Mouse (Mus musculus): ENCODE data around the gene Ece1.
"Not testable (repeated sequence)": the region's sequence is repeated elsewhere in the genome, so short reads cannot be mapped to it uniquely, and the experiment has no call there.

Ece1 gene

DNA sequence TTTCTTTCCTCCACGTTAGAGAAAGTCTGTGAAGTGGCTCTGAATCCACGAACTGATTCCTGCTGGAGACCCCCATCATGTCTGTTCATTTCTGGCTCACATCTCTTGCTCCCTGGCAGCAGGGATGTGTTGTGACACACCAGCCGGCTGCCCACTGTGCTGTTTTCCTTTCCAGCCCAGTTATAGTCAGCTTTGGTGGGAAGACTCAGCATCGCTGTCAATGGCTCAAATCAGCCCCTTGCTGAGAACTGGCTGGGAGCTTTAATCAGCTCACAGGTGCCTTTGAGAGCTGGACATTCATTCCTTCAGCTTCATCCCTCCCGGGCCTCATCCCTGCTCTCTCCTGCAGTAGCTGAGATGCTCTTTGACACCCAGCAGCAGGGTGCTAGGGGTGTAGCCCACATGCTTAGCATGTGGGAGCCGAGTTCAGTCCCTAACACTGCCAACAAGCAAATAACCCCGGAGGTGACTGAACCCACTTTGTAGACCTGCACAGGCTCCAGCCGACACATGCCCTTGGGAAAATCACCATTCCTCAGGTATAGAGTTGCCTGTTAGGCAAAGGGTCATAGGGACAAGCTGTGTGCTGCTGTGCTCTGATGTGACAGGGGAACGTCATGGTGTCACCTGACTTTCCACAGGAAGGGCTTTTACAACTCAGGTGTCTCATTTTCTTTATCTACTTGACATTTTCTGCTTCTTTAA is 80.9 kb downstream of the Ece1 start:
- no peak for DNase-seq (ENCODE audit: low spot score)

DNA sequence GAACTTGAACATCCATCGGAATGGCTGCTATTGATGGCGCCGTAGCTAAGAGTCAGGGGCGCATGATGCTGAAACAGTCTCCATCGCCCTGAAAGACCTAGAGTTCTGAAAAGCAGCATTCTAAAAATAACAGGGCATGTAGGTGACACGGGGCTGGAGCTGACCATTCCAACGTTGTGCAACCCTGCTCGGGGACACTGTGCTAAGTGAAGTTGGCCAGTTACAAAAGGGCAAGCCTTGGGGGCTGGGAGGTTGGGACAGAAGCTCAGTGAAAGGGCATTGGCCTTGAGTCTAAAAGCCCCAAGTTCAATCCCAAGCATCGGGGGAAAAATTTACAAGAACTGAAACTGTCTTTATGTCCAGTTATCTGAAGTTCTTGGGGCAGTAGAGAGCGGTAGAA is 81.5 kb downstream of the Ece1 start:
- DNase-seq (ENCODE audit: low spot score) = no peak

- no peak for DNase-seq (ENCODE audit: low spot score)
Measured at GRCm38 (mm10) chr4:137945376-137945775, 83.3 kb downstream of the Ece1 start.

- DNase-seq (ENCODE audit: low spot score) = no peak
Measured at GRCm38 (mm10) chr4:137946419-137946818, 84.4 kb downstream of the Ece1 start.

DNA sequence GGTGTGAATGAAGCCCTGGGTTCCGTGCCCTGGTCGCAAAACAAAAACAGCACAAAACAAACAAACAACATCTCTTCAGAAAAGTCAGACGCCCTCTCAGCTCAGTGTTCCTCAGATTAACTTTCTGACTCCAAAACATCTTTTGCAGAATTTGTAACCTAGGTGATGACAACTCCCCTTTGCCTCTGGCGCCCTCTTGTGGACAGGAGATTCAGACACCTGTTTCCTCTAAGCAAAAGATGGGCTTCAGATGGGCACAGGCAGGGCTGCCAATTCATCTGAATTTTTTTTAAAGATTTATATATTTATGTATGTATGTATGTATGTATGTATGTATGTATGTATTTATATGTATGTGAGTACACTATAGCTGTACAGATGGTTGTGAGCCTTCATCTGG is 90.8 kb downstream of the Ece1 start:
- peak; percentile 57 for DNase-seq (ENCODE audit: low spot score)

DNA sequence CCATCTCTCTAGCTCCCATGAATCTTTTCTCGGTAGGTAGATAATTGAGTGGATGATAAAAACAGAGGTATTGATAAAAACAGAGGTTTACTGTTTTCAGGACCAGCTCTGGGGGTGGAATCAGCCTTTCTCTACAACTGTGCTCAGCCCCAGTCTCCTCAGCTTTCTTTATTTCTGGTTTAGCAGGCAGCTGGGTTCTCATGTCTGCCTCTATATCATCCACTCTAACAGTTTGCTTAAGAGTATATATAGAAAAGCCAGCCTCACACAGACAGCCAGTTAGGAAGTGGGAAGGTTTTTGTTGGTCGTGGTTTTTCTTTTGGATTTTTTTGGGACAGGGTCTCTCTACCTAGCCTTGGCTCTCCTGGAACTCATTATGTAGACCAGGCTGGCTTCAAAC is 92.1 kb downstream of the Ece1 start:
- DNase-seq (ENCODE audit: low spot score) = no peak

- DNase-seq (ENCODE audit: low spot score) = no peak
Measured at GRCm38 (mm10) chr4:137954926-137955396, 92.9 kb downstream of the Ece1 start.

- DNase-seq (ENCODE audit: low spot score) = no peak
Measured at GRCm38 (mm10) chr4:137956260-137956659, 94.2 kb downstream of the Ece1 start.

GRCm38 (mm10) chr4:137959889-137960665 is 98.0 kb downstream of the Ece1 start:
- DNase-seq (ENCODE audit: low spot score) = no peak

DNA sequence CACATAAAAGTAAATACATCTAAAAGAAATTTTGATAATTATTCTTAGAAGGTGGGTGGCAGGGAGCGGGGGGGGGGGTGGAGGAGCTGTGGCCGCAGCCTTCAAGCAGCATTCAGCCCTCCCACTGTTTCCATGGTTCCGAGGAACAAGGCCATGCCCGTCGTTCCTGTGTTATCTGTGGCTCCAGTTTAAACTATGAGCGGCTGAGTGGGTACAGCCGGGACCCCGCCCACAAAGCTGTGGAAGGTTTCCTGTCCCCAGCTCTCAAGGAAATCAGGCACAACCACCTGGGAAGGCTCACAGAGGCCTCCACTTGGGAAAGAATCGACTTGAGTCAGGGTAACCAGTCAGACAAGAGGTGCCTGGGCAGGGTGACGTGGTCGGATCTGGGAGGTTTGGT is 98.7 kb downstream of the Ece1 start:
- no peak for DNase-seq (ENCODE audit: low spot score)

GRCm38 (mm10) chr4:137962643-137963350 is 100.8 kb downstream of the Ece1 start:
- DNase-seq (ENCODE audit: low spot score) = no peak

- no peak for DNase-seq (ENCODE audit: low spot score)
Measured at GRCm38 (mm10) chr4:137963431-137963830, 101.4 kb downstream of the Ece1 start.

- DNase-seq (ENCODE audit: low spot score) = peak; percentile 39
Measured at GRCm38 (mm10) chr4:137963881-137964584, 102.0 kb downstream of the Ece1 start.

DNA sequence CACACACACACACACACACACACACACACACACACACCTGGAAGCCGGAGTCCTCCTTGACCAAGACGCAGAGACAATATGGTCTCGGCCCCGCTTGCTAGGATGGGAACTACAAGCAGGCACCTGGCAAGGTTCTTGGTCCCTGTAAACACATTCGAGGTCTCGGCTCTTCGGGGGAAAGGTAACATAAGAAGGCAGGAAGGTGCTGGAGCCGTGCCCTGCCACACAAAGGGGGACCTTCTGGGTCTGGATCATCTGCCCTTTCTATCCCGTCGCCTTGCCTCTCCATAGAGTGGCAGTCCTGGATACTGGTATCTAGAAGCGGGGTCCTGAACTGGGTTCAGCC is 102.5 kb downstream of the Ece1 start:
- DNase-seq (ENCODE audit: low spot score) = no peak

GRCm38 (mm10) chr4:137968203-137968602 is 106.2 kb downstream of the Ece1 start:
- no peak for DNase-seq (ENCODE audit: low spot score)

DNA sequence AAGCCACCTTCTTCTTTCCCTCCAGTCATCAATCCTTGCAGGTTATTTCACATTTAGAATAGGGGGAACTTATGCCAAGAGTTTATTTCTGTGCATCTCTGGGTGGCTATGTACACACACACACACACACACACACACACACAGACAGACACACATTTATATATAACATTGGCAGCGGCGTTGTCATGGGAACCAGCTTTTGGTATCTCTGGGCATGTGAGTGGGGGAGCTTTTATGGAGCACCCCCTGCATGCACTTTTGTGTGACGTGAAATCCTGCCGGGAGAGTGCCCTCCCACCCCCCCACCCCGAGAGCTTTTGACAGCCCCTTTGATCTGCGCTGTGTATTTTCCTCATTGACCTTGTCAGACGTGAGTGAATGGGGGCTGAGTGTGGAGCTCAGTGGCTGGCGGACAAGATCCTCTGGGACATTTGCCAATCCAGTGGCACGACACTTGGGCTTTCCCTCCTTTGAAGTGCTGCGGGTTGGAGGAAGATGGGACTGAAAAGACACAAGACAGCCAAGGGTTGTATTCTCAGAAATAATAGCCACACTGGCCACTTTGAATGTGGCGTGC is 108.7 kb downstream of the Ece1 start:
- not testable (repeated sequence) for DNase-seq (ENCODE audit: low spot score)

- not testable (repeated sequence) for DNase-seq (ENCODE audit: low spot score)
Measured at GRCm38 (mm10) chr4:137974856-137975432, 112.9 kb downstream of the Ece1 start.

- DNase-seq (ENCODE audit: low spot score) = not testable (repeated sequence)
Measured at GRCm38 (mm10) chr4:137979066-137979644, 117.1 kb downstream of the Ece1 start.

- DNase-seq (ENCODE audit: low spot score) = no peak
Measured at GRCm38 (mm10) chr4:137982869-137983268, 120.8 kb downstream of the Ece1 start.

DNA sequence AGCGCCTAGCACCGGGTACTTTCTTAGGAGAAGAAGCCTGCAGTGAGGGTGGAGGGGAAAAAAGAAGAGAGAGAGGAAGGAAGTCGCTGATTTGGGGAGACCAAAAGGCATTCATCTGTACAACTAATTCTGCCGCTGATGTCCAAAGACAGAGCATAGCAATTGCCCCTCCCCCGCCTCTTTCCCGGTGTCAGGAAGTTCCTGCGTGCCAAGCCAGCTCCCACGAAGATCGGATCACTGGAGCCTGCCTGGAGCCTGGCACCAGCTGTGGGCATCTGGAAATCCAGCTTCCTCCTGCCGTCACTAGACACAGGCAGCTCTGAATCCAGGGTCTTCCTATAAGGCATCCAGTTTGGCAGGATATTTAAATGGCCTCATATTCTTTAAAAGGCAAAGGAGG is 122.2 kb downstream of the Ece1 start:
- DNase-seq (ENCODE audit: low spot score) = no peak

DNA sequence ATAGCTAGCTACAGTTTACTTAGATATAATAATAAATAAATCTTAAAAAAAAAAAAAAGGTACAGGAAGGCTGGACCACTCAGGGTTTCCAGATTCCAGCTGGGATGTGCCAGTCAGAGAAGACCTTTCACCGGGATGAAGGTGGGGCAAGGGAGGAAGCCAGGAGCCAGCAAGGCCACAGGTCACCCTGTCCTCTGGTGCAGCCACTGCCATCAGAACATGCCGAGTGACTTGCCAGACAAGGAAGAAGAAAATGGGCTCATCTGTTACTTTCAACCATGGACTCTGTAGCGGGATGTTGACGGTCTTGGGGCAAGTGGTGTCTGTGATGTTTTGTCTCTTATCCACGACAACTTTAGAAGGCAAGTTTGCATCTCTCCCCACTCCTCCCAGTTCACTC is 122.7 kb downstream of the Ece1 start:
- no peak for DNase-seq (ENCODE audit: low spot score)

Measured in urinary bladder, postnatal 10 days (tissue).